Mouse (Mus musculus) midbrain, embryonic 16.5 days (tissue): Measurements from ENCODE around the gene Evl. TPM values are rescaled to one million over a fixed set of nuclear protein-coding genes. Genes with fewer than 3 reads are reported as not detected.
A peak's percentile ranks its signal among the peaks of the same experiment; 100 is the strongest.

Experiments
- ATAC-seq: fragments of 200-750 bp; cut with Nextera tagmentation; 2 replicates; pipeline ENCODE4 v1.8.0; 2017; ENCODE audit warnings: moderate TSS enrichment
- H3K27ac ChIP-seq: fragments of 300-500 bp; sonication (generic); 2 replicates; pipeline ENCODE4 v1.5.1; 2014; ENCODE audit warnings: mild to moderate bottlenecking, low read length, mixed read lengths
- H3K27me3 ChIP-seq: fragments of 300-500 bp; sonication (generic); 2 replicates; pipeline ENCODE4 v1.6.1; 2014; ENCODE audit warnings: low read depth, low read length, mixed read lengths; ENCODE audit not compliant: control insufficient read depth, insufficient read depth
- H3K36me3 ChIP-seq: fragments of 300-500 bp; sonication (generic); 2 replicates; pipeline ENCODE4 v1.6.1; 2014; ENCODE audit warnings: mild to moderate bottlenecking, low read length, moderate library complexity, mixed read lengths; ENCODE audit not compliant: control insufficient read depth, insufficient read depth
- H3K4me1 ChIP-seq: fragments of 300-500 bp; sonication (generic); 2 replicates; pipeline ENCODE4 v1.6.1; 2014; ENCODE audit warnings: mild to moderate bottlenecking, low read length, mixed read lengths; ENCODE audit not compliant: control insufficient read depth, insufficient read depth
- H3K4me2 ChIP-seq: fragments of 300-500 bp; sonication (generic); 2 replicates; pipeline ENCODE4 v1.6.1; 2014; ENCODE audit warnings: mild to moderate bottlenecking, low read length, mixed read lengths
- H3K4me3 ChIP-seq: fragments of 300-500 bp; sonication (generic); 2 replicates; pipeline ENCODE4 v1.5.1; 2014; ENCODE audit warnings: low read depth, mild to moderate bottlenecking, low read length, moderate library complexity, mixed read lengths
- H3K9ac ChIP-seq: fragments of 300-500 bp; sonication (generic); 2 replicates; pipeline ENCODE4 v1.6.1; 2014; ENCODE audit warnings: low read depth, low read length, mixed read lengths
- H3K9me3 ChIP-seq: fragments of 300-500 bp; sonication (generic); replicated peaks from 2 replicates; pipeline ENCODE4 v1.6.1; 2014; ENCODE audit warnings: mild to moderate bottlenecking, low read length, mixed read lengths; ENCODE audit not compliant: control insufficient read depth, poor library complexity, severe bottlenecking
- WGBS: fragments of 180-500 bp; shearing (Covaris S2); extraction: QIAGEN DNeasy Blood & Tissue Kit; methylation state at CpG from one replicate; pipeline ENCODE4 v1.1.7; 2014; 5-methylcytosine and 5-hydroxymethylcytosine counted together
- polyA plus RNA-seq: library from polyadenylated mRNA; unstranded; fragments of >200 nt; fragmentation: Nextera tagmentation; extraction: Ambion mirVana; gene quantifications from 2 replicates; pipeline ENCODE4 v1.2.1, GENCODE M21; 2015

Gene Evl
- polyA plus RNA-seq, 1 experiment from 2014 or later = 268 TPM

DNA sequence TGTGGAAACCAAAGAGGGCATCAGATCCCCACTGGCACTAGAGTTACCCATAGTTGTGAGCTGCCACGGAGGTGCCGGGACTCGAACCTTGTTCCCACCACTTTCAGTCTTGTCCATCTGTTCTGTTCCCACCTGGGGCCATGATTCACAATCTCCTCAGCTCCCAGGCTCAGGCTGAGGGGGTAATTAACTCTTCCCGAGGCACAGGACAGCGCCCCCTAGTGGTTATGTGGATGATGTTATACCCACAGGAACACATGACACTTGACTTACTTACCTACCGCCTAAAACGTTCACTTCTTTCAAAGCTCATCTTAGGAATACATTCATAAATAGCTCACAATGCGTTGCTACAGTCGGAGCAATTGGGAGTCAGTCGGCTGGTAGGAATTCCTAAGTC is 18.1 kb upstream of the Evl start:
- no peak for ATAC-seq
- no peak overlapping the region for H3K4me2 ChIP-seq
- peaks cover 22% of the 10 kb centered on the region for H3K36me3 ChIP-seq
- H3K27me3 ChIP-seq = no peaks in the 10 kb centered on the region
- H3K9me3 ChIP-seq = no peaks in the 10 kb centered on the region
- no peaks in the 10 kb centered on the region for H3K4me1 ChIP-seq
- no peak overlapping the region for H3K27ac ChIP-seq
- H3K9ac ChIP-seq = no peak overlapping the region
- no peak overlapping the region for H3K4me3 ChIP-seq
- 70% methylated on average over 10 of the region's 10 CpGs for WGBS

DNA sequence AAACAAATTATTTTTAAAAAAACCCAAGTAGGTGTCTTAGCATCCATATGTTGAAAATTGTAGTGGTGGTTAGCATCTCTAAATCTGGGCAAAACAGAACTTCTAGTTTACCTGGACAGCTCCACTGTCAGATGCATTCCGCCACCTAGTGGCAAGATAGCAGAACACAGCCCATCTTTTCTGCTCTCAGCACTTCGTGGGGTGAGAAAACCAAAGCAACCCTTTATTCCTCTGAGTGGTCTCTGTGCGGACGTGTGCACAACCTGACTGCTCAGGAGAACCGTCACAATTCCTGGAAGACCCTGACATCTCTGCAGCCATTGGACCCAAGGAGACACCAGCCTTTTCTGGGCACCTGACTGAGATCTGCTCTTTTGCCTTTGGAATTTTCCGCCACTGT is 13.4 kb upstream of the Evl start:
- no peak overlapping the region for H3K4me3 ChIP-seq
- no peak overlapping the region for H3K4me2 ChIP-seq
- 28% methylated on average over 6 of the region's 6 CpGs for WGBS
- no peaks in the 10 kb centered on the region; the same call in 1 of the 2 replicates for H3K4me1 ChIP-seq
- peaks cover 19% of the 10 kb centered on the region for H3K36me3 ChIP-seq
- 0 out of 2 replicates have a peak, but pooled peaks have one; percentile 37 for ATAC-seq
- no peaks in the 10 kb centered on the region for H3K9me3 ChIP-seq
- H3K9ac ChIP-seq = no peak overlapping the region
- no peak overlapping the region for H3K27ac ChIP-seq
- no peaks in the 10 kb centered on the region for H3K27me3 ChIP-seq

GRCm38 (mm10) chr12:108546508-108547153 is 7.9 kb upstream of the Evl start:
- WGBS = 4% methylated on average over 10 of the region's 10 CpGs

GRCm38 (mm10) chr12:108547251-108547875 is 7.2 kb upstream of the Evl start:
- peaks cover 14% of the 10 kb centered on the region for H3K4me1 ChIP-seq
- 46% methylated on average over 15 of the region's 15 CpGs for WGBS
- no peak overlapping the region for H3K4me2 ChIP-seq
- H3K36me3 ChIP-seq = no peaks in the 10 kb centered on the region
- no peak overlapping the region for H3K4me3 ChIP-seq
- ATAC-seq = no peak
- no peaks in the 10 kb centered on the region for H3K27me3 ChIP-seq
- no peak overlapping the region for H3K9ac ChIP-seq
- H3K27ac ChIP-seq = peak overlapping the region; percentile 57
- H3K9me3 ChIP-seq = no peaks in the 10 kb centered on the region

More at GRCm38 (mm10) chr12:108546508-108547153, 7.9 kb upstream of the Evl start:
- peaks cover 14% of the 10 kb centered on the region for H3K4me1 ChIP-seq
- H3K4me2 ChIP-seq = peak overlapping the region; percentile 31
- no peaks in the 10 kb centered on the region for H3K36me3 ChIP-seq
- H3K9me3 ChIP-seq = no peaks in the 10 kb centered on the region
- ATAC-seq = peak; percentile 66; the same call in 1 of the 2 replicates
- H3K9ac ChIP-seq = no peak overlapping the region
- H3K27ac ChIP-seq = peak overlapping the region; percentile 57
- no peaks in the 10 kb centered on the region for H3K27me3 ChIP-seq
- H3K4me3 ChIP-seq = no peak overlapping the region

GRCm38 (mm10) chr12:108551731-108552130 is 2.8 kb upstream of the Evl start:
- 89% methylated on average over 7 of the region's 7 CpGs for WGBS
- no peaks in the 10 kb centered on the region for H3K27me3 ChIP-seq
- no peak overlapping the region for H3K27ac ChIP-seq
- H3K36me3 ChIP-seq = no peaks in the 10 kb centered on the region
- no peak overlapping the region for H3K9ac ChIP-seq
- H3K4me1 ChIP-seq = peaks cover 18% of the 10 kb centered on the region
- H3K9me3 ChIP-seq = no peaks in the 10 kb centered on the region
- H3K4me2 ChIP-seq = no peak overlapping the region
- no peak for ATAC-seq
- no peak overlapping the region for H3K4me3 ChIP-seq

DNA sequence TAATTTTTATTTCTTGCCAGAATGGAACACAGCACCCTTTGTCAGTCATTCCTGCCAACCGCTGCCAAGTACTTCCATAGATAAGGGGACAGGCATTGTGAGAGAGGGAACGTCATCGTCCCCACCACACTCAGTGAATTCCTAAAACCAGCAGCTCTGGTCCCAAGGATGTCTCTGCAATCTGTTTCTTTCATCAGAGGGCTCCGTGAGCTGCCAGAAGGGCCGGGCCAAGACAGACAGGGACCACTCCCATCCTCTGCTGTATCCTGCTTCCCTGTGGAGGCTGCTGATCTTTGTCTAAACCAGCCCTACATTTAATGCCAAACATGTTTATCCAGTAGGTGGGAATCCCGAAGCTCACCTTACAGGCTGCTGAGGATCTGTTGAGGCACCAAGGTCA is 1.4 kb upstream of the Evl start:
- Histone ChIP-seq H3K9me3 (no peaks in the 10 kb centered on the region), H3K4me1 (peaks cover 23% of the 10 kb centered on the region), H3K4me3 (no peak overlapping the region), H3K27ac (no peak overlapping the region), H3K27me3 (no peaks in the 10 kb centered on the region), H3K9ac (no peak overlapping the region), H3K4me2 (no peak overlapping the region), H3K36me3 (no peaks in the 10 kb centered on the region)
- no peak for ATAC-seq
- 36% methylated on average over 6 of the region's 6 CpGs for WGBS

GRCm38 (mm10) chr12:108554861-108555556 is 489 bp downstream of the Evl start:
- H3K27me3 ChIP-seq = no peaks in the 10 kb centered on the region
- peak overlapping the region; percentile 86 for H3K4me2 ChIP-seq
- WGBS = under 1% methylated on average over 45 of the region's 100 CpGs
- no peaks in the 10 kb centered on the region for H3K9me3 ChIP-seq
- peak overlapping the region; percentile 98 for H3K9ac ChIP-seq
- peak overlapping the region; percentile 95 for H3K27ac ChIP-seq
- peaks cover 39% of the 10 kb centered on the region for H3K4me1 ChIP-seq
- ATAC-seq = peak; percentile 61
- H3K36me3 ChIP-seq = no peaks in the 10 kb centered on the region
- peak overlapping the region; percentile 80 for H3K4me3 ChIP-seq

DNA sequence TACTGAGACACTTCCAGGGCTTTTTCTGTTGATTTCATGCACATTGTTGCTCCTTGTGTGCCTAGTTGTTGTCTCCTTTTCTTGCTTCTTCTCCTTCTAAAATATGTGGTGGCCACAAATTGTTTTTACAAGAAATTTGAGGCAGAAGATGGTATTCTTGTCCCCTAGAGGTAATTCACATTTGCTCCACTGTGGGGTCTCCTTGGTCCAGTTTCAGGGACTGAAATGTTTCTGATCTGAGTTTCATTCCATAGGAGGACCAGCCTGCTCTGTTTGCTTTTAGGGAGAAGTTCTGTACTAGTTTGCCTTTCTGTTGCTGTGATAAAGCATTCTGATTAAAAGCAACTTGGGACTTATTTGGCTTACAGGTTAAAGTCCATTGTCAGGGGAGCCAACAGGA is 3.7 kb downstream of the Evl start:
- Histone ChIP-seq H3K4me3 (0 out of 2 replicates have a peak overlapping the region, but pooled peaks have one; percentile 2), H3K36me3 (no peaks in the 10 kb centered on the region), H3K9me3 (no peaks in the 10 kb centered on the region), H3K4me1 (peaks cover 41% of the 10 kb centered on the region), H3K27me3 (no peaks in the 10 kb centered on the region), H3K9ac (no peak overlapping the region), H3K27ac (no peak overlapping the region), H3K4me2 (peak overlapping the region; percentile 86)
- ATAC-seq = no peak

GRCm38 (mm10) chr12:108563238-108563637 is 8.7 kb downstream of the Evl start:
- H3K4me2 ChIP-seq = no peak overlapping the region
- peaks cover 38% of the 10 kb centered on the region for H3K4me1 ChIP-seq
- no peaks in the 10 kb centered on the region for H3K27me3 ChIP-seq
- WGBS = 80% methylated on average over 3 of the region's 3 CpGs
- no peaks in the 10 kb centered on the region for H3K36me3 ChIP-seq
- ATAC-seq = no peak
- no peak overlapping the region for H3K27ac ChIP-seq
- no peak overlapping the region for H3K4me3 ChIP-seq
- H3K9me3 ChIP-seq = no peaks in the 10 kb centered on the region
- no peak overlapping the region for H3K9ac ChIP-seq
